Mouse (Mus musculus): ENCODE results near the gene Usp40.

DNA sequence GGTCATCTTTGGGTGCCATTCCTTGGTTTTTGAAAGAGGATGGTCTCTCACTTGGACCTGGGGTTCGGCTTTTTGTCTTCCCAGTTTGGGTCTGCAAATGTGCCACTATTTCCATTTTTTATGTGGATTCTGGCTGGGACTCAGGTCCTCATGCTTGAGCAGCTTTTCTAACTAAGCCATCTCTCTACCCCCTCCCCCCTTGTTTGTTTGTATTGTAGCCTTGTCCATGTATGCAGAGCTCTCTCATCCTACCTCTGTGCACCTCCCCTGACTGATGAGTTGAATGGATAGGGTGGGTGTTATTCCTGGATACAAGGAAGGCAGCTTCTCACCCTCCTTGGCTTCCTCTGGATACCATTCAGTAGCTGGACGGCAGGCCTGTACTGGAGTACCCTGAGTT lies 100.3 kb downstream of the Usp40 start:
- TF ChIP-seq CTCF (IDR thresholded peaks at IDR 0.05; ENCODE audit: control insufficient read depth, insufficient read depth, low read length) = no peak
- no peak for TF ChIP-seq POLR2A (IDR thresholded peaks at IDR 0.05; ENCODE audit: borderline replicate concordance, control insufficient read depth, low read depth, low read length)

Data from bone marrow, adult 2 months (tissue).